Mouse (Mus musculus): ENCODE results near the gene Myo15b. TPM values are rescaled to one million over a fixed set of nuclear protein-coding genes. Genes with fewer than 3 reads are reported as not detected.

Myo15b gene
- polyA plus RNA-seq, 1 experiment from 2014 or later, result 0.45 TPM

- H3K27ac ChIP-seq (replicated peaks), result no peak overlapping the region
- WGBS (ENCODE audit: insufficient replicate concordance), result 76% methylated on average over 9 of the region's 9 CpGs
- H3K9me3 ChIP-seq (replicated peaks), result no peaks in the 10 kb centered on the region
- H3K4me2 ChIP-seq, result no peak overlapping the region
- no peak overlapping the region for H3K9ac ChIP-seq
- no peak overlapping the region for H3K4me3 ChIP-seq (replicated peaks)
- no peaks in the 10 kb centered on the region for H3K27me3 ChIP-seq
- peaks cover 11% of the 10 kb centered on the region for H3K4me1 ChIP-seq (replicated peaks)
- H3K36me3 ChIP-seq (replicated peaks), result peaks cover 26% of the 10 kb centered on the region
- no peak for ATAC-seq (ENCODE audit: insufficient read depth)
Measured at GRCm38 (mm10) chr11:115893071-115893470, 34.9 kb downstream of the Myo15b start.

GRCm38 (mm10) chr11:115894755-115895520 is 36.7 kb downstream of the Myo15b start:
- Histone ChIP-seq H3K9me3 (replicated peaks) (no peaks in the 10 kb centered on the region), H3K27ac (replicated peaks) (no peak overlapping the region), H3K4me1 (replicated peaks) (peaks cover 29% of the 10 kb centered on the region), H3K9ac (no peak overlapping the region), H3K4me2 (no peak overlapping the region), H3K27me3 (no peaks in the 10 kb centered on the region), H3K36me3 (replicated peaks) (peaks cover 26% of the 10 kb centered on the region), H3K4me3 (replicated peaks) (no peak overlapping the region)
- ATAC-seq (ENCODE audit: insufficient read depth), result no peak
- 61% methylated on average over 14 of the region's 14 CpGs for WGBS (ENCODE audit: insufficient replicate concordance)

- peaks cover 59% of the 10 kb centered on the region for H3K4me1 ChIP-seq (replicated peaks)
- H3K9ac ChIP-seq, result peak overlapping the region; percentile 33; the same call in 1 of the 2 replicates
- peak overlapping the region; percentile 58; the same call in 1 of the 2 replicates for H3K27ac ChIP-seq (replicated peaks)
- WGBS (ENCODE audit: insufficient replicate concordance), result 39% methylated on average over 7 of the region's 7 CpGs
- no peak overlapping the region; the same call in 1 of the 2 replicates for H3K4me2 ChIP-seq
- no peak for ATAC-seq (ENCODE audit: insufficient read depth)
- H3K36me3 ChIP-seq (replicated peaks), result peaks cover 22% of the 10 kb centered on the region
- H3K27me3 ChIP-seq, result no peaks in the 10 kb centered on the region
- H3K4me3 ChIP-seq (replicated peaks), result no peak overlapping the region
- no peaks in the 10 kb centered on the region for H3K9me3 ChIP-seq (replicated peaks)
Measured at GRCm38 (mm10) chr11:115898446-115898845, 40.2 kb downstream of the Myo15b start.

GRCm38 (mm10) chr11:115898886-115899285 is 40.7 kb downstream of the Myo15b start:
- Histone ChIP-seq H3K9ac (peak overlapping the region; percentile 81; the same call in 1 of the 2 replicates), H3K36me3 (replicated peaks) (peaks cover 24% of the 10 kb centered on the region), H3K4me2 (peak overlapping the region; percentile 79), H3K27me3 (no peaks in the 10 kb centered on the region), H3K9me3 (replicated peaks) (no peaks in the 10 kb centered on the region), H3K4me1 (replicated peaks) (peaks cover 63% of the 10 kb centered on the region), H3K27ac (replicated peaks) (peak overlapping the region; percentile 97), H3K4me3 (replicated peaks) (peak overlapping the region; percentile 67; the same call in 1 of the 2 replicates)
- no peak for ATAC-seq (ENCODE audit: insufficient read depth)
- WGBS (ENCODE audit: insufficient replicate concordance), result 12% methylated on average over 4 of the region's 4 CpGs

- Histone ChIP-seq H3K9me3 (replicated peaks) (no peaks in the 10 kb centered on the region), H3K9ac (peak within 1 kb of the TSS; percentile 81), H3K4me1 (replicated peaks) (peaks cover 71% of the 10 kb centered on the region), H3K27me3 (no peaks in the 10 kb centered on the region), H3K4me2 (peak within 1 kb of the TSS; percentile 79), H3K36me3 (replicated peaks) (peaks cover 24% of the 10 kb centered on the region), H3K27ac (replicated peaks) (peak within 1 kb of the TSS; percentile 97), H3K4me3 (replicated peaks) (peak within 1 kb of the TSS; percentile 67)
- peak; percentile 17 for ATAC-seq (ENCODE audit: insufficient read depth)
- 17% methylated on average over 16 of the region's 16 CpGs for WGBS (ENCODE audit: insufficient replicate concordance)
Measured at GRCm38 (mm10) chr11:115899486-115900266, 41.5 kb downstream of the Myo15b start, which contains the start of gene Smim5. Smim5 (plus strand) TSS chr11:115899966.

GRCm38 (mm10) chr11:115900561-115901337 is 42.5 kb downstream of the Myo15b start:
- Histone ChIP-seq H3K36me3 (replicated peaks) (peaks cover 25% of the 10 kb centered on the region), H3K4me3 (replicated peaks) (peak overlapping the region; percentile 67), H3K9me3 (replicated peaks) (no peaks in the 10 kb centered on the region), H3K4me2 (peak overlapping the region; percentile 79), H3K27ac (replicated peaks) (peak overlapping the region; percentile 97), H3K27me3 (no peaks in the 10 kb centered on the region), H3K9ac (peak overlapping the region; percentile 81), H3K4me1 (replicated peaks) (peaks cover 82% of the 10 kb centered on the region)
- no peak for ATAC-seq (ENCODE audit: insufficient read depth)
- 31% methylated on average over 8 of the region's 8 CpGs for WGBS (ENCODE audit: insufficient replicate concordance)

- peak overlapping the region; percentile 67 for H3K4me3 ChIP-seq (replicated peaks)
- H3K27ac ChIP-seq (replicated peaks), result peak overlapping the region; percentile 97
- no peaks in the 10 kb centered on the region for H3K27me3 ChIP-seq
- H3K9me3 ChIP-seq (replicated peaks), result no peaks in the 10 kb centered on the region
- peak overlapping the region; percentile 81 for H3K9ac ChIP-seq
- 15% methylated on average over 9 of the region's 9 CpGs for WGBS (ENCODE audit: insufficient replicate concordance)
- H3K4me1 ChIP-seq (replicated peaks), result peaks cover 90% of the 10 kb centered on the region
- peaks cover 30% of the 10 kb centered on the region for H3K36me3 ChIP-seq (replicated peaks)
- H3K4me2 ChIP-seq, result peak overlapping the region; percentile 79
- ATAC-seq (ENCODE audit: insufficient read depth), result peak; percentile 57
Measured at GRCm38 (mm10) chr11:115901338-115902161, 43.3 kb downstream of the Myo15b start.

- Histone ChIP-seq H3K9me3 (replicated peaks) (no peaks in the 10 kb centered on the region), H3K9ac (peak overlapping the region; percentile 81), H3K4me2 (peak overlapping the region; percentile 79), H3K36me3 (replicated peaks) (peaks cover 36% of the 10 kb centered on the region), H3K27me3 (no peaks in the 10 kb centered on the region), H3K4me3 (replicated peaks) (peak overlapping the region; percentile 67), H3K27ac (replicated peaks) (peak overlapping the region; percentile 97), H3K4me1 (replicated peaks) (peaks cover 96% of the 10 kb centered on the region)
- WGBS (ENCODE audit: insufficient replicate concordance), result 18% methylated on average over 5 of the region's 5 CpGs
- ATAC-seq (ENCODE audit: insufficient read depth), result no peak
Measured at GRCm38 (mm10) chr11:115902177-115902576, 44.0 kb downstream of the Myo15b start.

- no peaks in the 10 kb centered on the region for H3K9me3 ChIP-seq (replicated peaks)
- H3K9ac ChIP-seq, result peak overlapping the region; percentile 81
- no peak for ATAC-seq (ENCODE audit: insufficient read depth)
- H3K4me3 ChIP-seq (replicated peaks), result peak overlapping the region; percentile 67
- H3K36me3 ChIP-seq (replicated peaks), result peaks cover 43% of the 10 kb centered on the region
- peak overlapping the region; percentile 97 for H3K27ac ChIP-seq (replicated peaks)
- no peaks in the 10 kb centered on the region for H3K27me3 ChIP-seq
- 11% methylated on average over 1 of the region's 1 CpGs for WGBS (ENCODE audit: insufficient replicate concordance)
- H3K4me2 ChIP-seq, result peak overlapping the region; percentile 79
- H3K4me1 ChIP-seq (replicated peaks), result peaks cover 94% of the 10 kb centered on the region
Measured at GRCm38 (mm10) chr11:115902831-115903230, 44.6 kb downstream of the Myo15b start.
